Mouse (Mus musculus) spleen, postnatal 4 days (tissue): Measurements from ENCODE around the gene Mast3.

Experiments used
- DNase-seq, 2 experiments: peaks; one replicate each; pipeline ENCODE4 v3.0.0; 2022; ENCODE audit warnings: low spot score in 2 of 2

Gene Mast3

GRCm38 (mm10) chr8:70746676-70747075 is 58.2 kb downstream of the Mast3 start:
- no peak for DNase-seq

DNA sequence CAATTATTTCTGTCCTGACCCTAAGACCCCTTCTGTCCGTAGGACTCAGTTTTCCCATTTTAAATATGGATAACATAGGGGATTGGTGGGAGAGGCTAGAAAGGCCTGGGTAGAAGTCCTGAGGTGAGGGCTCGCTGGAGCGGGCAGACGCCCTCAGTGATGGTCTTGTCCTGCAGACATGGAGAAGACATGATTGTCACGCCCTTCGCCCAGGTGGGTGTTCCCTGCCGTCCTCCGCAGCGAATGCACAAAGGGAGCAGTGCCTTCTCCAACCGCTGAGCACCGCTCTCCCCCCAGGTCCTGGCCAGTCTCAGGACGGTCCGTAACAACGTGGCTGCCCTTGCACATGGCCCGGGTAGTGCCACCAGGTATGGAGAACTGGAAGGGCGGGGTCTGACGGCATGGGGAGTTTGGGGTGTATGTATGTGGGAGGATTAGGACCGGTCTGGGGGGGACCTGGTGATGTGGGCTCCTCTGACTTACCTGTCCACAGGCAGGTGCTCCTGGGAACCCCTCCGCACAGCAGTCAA is 59.1 kb downstream of the Mast3 start:
- no peak for DNase-seq

DNA sequence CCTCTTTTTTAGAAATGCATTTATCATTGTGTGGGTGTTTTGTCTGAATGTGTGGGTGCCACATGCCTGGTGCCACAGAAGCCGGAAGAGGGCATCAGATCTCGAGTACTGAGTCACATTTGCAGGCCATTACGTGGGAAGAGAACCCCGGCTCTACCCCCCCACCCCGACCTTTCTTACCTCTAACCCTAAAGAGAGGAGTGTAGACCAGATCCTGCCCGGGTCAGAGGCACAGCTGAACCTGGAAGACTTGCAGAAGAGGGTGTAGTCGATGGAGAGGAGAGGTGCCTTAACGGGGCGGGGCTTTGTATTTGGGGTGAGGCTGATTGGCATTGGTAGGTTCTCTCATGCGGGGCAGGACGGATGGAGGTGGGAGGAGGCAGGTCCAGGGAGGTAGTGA is 60.0 kb downstream of the Mast3 start:
- DNase-seq, result no peak

GRCm38 (mm10) chr8:70743656-70744590 is 60.9 kb downstream of the Mast3 start:
- DNase-seq, result no peak

GRCm38 (mm10) chr8:70742981-70743655 is 61.7 kb downstream of the Mast3 start:
- no peak for DNase-seq

GRCm38 (mm10) chr8:70742176-70742575 is 62.7 kb downstream of the Mast3 start:
- no peak for DNase-seq

- no peak for DNase-seq
These were observed 63.2 kb downstream of the Mast3 start for GRCm38 (mm10) chr8:70741661-70742060.

GRCm38 (mm10) chr8:70738211-70738610 is 66.6 kb downstream of the Mast3 start:
- no peak for DNase-seq

GRCm38 (mm10) chr8:70737705-70738104 is 67.1 kb downstream of the Mast3 start:
- no peak for DNase-seq

DNA sequence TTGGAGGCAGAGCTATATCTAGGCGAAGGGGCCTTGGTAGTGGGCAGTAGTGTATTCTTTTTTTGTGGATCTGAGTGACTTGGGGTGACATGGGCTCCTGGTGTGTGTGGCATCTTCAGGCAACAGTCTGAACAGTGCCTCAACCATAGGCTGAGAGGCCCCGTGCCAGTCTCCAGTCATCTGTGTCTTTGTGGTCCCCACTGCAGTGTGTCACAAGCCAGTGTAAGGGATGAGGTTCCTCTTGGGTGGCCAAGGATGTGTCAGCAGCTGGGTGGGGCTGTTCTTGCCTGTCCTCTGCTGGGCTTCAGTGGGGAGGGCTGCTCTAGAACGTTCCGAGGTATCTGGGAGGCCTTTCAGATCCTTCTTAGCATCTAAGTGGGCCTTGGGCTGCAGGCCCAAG is 73.9 kb downstream of the Mast3 start:
- DNase-seq, result peak; percentile 48 to 69

DNA sequence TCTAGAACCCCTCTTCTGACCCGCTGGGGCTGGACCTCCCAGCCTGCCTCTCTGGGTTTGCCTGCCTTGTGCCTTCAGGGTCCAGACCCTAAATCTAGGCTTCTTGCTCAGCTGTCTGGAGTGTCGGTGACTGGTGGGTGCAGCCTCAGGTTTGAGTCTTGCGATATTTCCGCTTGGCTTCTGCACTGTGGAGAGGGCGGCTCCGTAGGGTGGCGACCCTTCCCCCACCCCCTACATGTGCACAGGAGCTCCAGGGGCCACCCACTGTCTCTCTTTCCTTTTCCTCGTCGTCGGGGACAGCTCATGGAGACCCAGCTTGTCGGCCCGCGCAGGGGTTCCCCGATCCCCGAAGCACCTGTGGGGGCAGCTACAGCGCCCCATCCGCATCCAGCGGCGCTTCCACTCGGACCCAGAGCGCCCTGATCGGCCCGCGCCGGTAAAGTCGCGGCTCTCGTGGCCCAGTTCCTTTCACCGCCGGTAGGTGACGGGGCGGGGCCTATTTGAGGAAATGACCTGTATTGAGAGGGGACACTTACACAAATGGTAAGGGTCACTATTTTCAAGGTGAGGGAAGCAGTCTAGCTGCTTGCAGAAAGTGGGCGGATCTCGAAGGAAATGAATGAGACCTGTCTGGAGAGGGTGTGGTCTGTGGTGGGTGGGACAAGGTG is 74.9 kb downstream of the Mast3 start:
- DNase-seq, result peak; percentile 58 to 79
